Comparison of ENCODE assay signal across 9 mouse cellular contexts in genomic region chr11:79135685-79136360, GRCm38 (mm10). TPM values are rescaled to one million over a fixed set of nuclear protein-coding genes. Genes with fewer than 3 reads are reported as not detected.
DNase-seq lines count a peak whose midpoint lies in the region; ATAC-seq and TF ChIP-seq lines count a peak whose summit lies in the region.
"Had no signal": no experiment of that assay in that cellular context is flagged by ENCODE, and none has a peak within 500 bp of the region (broad histone marks: within the 10 kb centered on the region; RNA-seq: fewer than 3 reads in every experiment).

No protein-coding gene starts in this region.

- TF ChIP-seq EP300 in MEL (IDR thresholded peaks at IDR 0.05; ENCODE audit: low read depth in 1 of 2, low read length in 2 of 2): no peak

- DNase-seq in kidney, adult 11 months: no peak
- DNase-seq in MEL (ENCODE audit: low read depth, low spot score): no peak
- no peak for DNase-seq in forebrain, postnatal 0 days
- DNase-seq in limb, embryonic 14.5 days (ENCODE audit: low spot score): peak; percentile 23
- DNase-seq in cerebellum, adult 18-20 months: no peak
- no peak for DNase-seq in gastrocnemius, postnatal 36 days
- DNase-seq in spleen, adult 18-20 months: no peak

- no peaks in the 10 kb centered on the region for H3K27me3 ChIP-seq in kidney, embryonic 16.5 days (ENCODE audit: insufficient read depth, low read length)
- H3K27me3 ChIP-seq in MEL (ENCODE audit: control insufficient read depth in 1 of 2, insufficient read depth in 2 of 2, low read length in 2 of 2): no peaks in the 10 kb centered on the region
- no peaks in the 10 kb centered on the region for H3K27me3 ChIP-seq in forebrain, postnatal 0 days (ENCODE audit: insufficient read depth, low read length)
- no peaks in the 10 kb centered on the region for H3K27me3 ChIP-seq in limb, embryonic 14.5 days (ENCODE audit: control insufficient read depth, insufficient read depth, low read length)
- H3K27me3 ChIP-seq: Patski had no signal

- no peaks in the 10 kb centered on the region for H3K9me3 ChIP-seq in kidney, embryonic 16.5 days (ENCODE audit: low read length)
- H3K9me3 ChIP-seq in MEL (replicated peaks; ENCODE audit: insufficient read depth, low read length): no peaks in the 10 kb centered on the region
- no peaks in the 10 kb centered on the region for H3K9me3 ChIP-seq in forebrain, postnatal 0 days (ENCODE audit: low read length)
- no peaks in the 10 kb centered on the region for H3K9me3 ChIP-seq in limb, embryonic 14.5 days (ENCODE audit: control insufficient read depth, low read length)

- intact Hi-C loops in gastrocnemius, postnatal 36 days (cut with DNase I): no loop called here

- peaks cover 3% of the 10 kb centered on the region; the same call in 1 of the 2 replicates for H3K79me2 ChIP-seq in MEL (ENCODE audit: control insufficient read depth, insufficient read depth, low read length, poor library complexity)

- ATAC-seq in kidney, embryonic 16.5 days (ENCODE audit: low FRiP score, low TSS enrichment): no peak
- no peak for ATAC-seq in forebrain, postnatal 0 days
- no peak for ATAC-seq in limb, embryonic 14.5 days (ENCODE audit: low FRiP score, low read depth)
- ATAC-seq: Patski had no signal

- peak overlapping the region; percentile 80 for H3K27ac ChIP-seq in kidney, embryonic 16.5 days (ENCODE audit: low read length)
- H3K27ac ChIP-seq in MEL (ENCODE audit: control insufficient read depth, low read depth, low read length): no peak overlapping the region
- H3K27ac ChIP-seq in forebrain, postnatal 0 days (ENCODE audit: low read depth, low read length): peak overlapping the region; percentile 54
- H3K27ac ChIP-seq in limb, embryonic 14.5 days (replicated peaks; ENCODE audit: low read depth, low read length): 0 out of 2 replicates have a peak overlapping the region, but pooled peaks have one; percentile 3

- no peak overlapping the region for H3K9ac ChIP-seq in kidney, embryonic 16.5 days (replicated peaks; ENCODE audit: low read length)
- H3K9ac ChIP-seq in MEL (ENCODE audit: control insufficient read depth, low read depth, low read length, poor library complexity, severe bottlenecking): no peak overlapping the region
- no peak overlapping the region for H3K9ac ChIP-seq in forebrain, postnatal 0 days
- no peak overlapping the region for H3K9ac ChIP-seq in limb, embryonic 14.5 days (ENCODE audit: low read depth, low read length, severe bottlenecking)

- TF ChIP-seq RAD21 in MEL (IDR thresholded peaks at IDR 0.05; ENCODE audit: low read depth, low read length): no peak

- H3K4me2 ChIP-seq in kidney, embryonic 16.5 days (replicated peaks; ENCODE audit: low read depth, low read length): 0 out of 2 replicates have a peak overlapping the region, but pooled peaks have one; percentile 2
- H3K4me2 ChIP-seq in forebrain, postnatal 0 days (ENCODE audit: low read depth): no peak overlapping the region
- H3K4me2 ChIP-seq in limb, embryonic 14.5 days (replicated peaks; ENCODE audit: low read depth, low read length, severe bottlenecking): no peak overlapping the region

- TF ChIP-seq CTCF in MEL (IDR thresholded peaks at IDR 0.05 in 2 of 3, conservative IDR thresholded peaks at IDR 0.05 in 1 of 3; ENCODE audit: control insufficient read depth in 1 of 3, insufficient read depth in 1 of 3, low read depth in 2 of 3, low read length in 3 of 3, poor library complexity in 1 of 3, severe bottlenecking in 1 of 3): no peak
- TF ChIP-seq CTCF in forebrain, postnatal 0 days (IDR thresholded peaks at IDR 0.05; ENCODE audit: low read depth): no peak

- H3K4me1 ChIP-seq in kidney, embryonic 16.5 days (ENCODE audit: insufficient read depth, low read length): peaks cover 34% of the 10 kb centered on the region
- peaks cover 0 to 5% of the 10 kb centered on the region in 2 experiments; a peak in 2 of 4 replicates for H3K4me1 ChIP-seq in MEL (ENCODE audit: control insufficient read depth in 1 of 2, insufficient read depth in 2 of 2, low read length in 2 of 2)
- H3K4me1 ChIP-seq in forebrain, postnatal 0 days (ENCODE audit: insufficient read depth): peaks cover 6% of the 10 kb centered on the region; the same call in 1 of the 2 replicates
- peaks cover 29% of the 10 kb centered on the region for H3K4me1 ChIP-seq in limb, embryonic 14.5 days (ENCODE audit: control insufficient read depth, insufficient read depth, low read length)

- no peak for TF ChIP-seq POLR2A in MEL (IDR thresholded peaks at IDR 0.05; ENCODE audit: control insufficient read depth in 1 of 2, insufficient read depth in 1 of 2, low read depth in 1 of 2, low read length in 2 of 2, poor library complexity in 1 of 2)
- TF ChIP-seq POLR2A in limb, embryonic 14.5 days (IDR thresholded peaks at IDR 0.05; ENCODE audit: borderline replicate concordance, extremely low read depth, insufficient read depth, insufficient read length): no peak

- 39% methylated on average over 7 of the region's 7 CpGs for WGBS in kidney, embryonic 16.5 days
- 16% methylated on average over 7 of the region's 7 CpGs for WGBS in forebrain, postnatal 0 days
- 32% methylated on average over 7 of the region's 7 CpGs for WGBS in limb, embryonic 14.5 days

- H3K4me3 ChIP-seq in kidney, embryonic 16.5 days (ENCODE audit: low read length): no peak overlapping the region
- H3K4me3 ChIP-seq in MEL (ENCODE audit: control insufficient read depth in 1 of 2, insufficient read depth in 1 of 2, low read depth in 2 of 2, low read length in 2 of 2): no peak overlapping the region
- no peak overlapping the region for H3K4me3 ChIP-seq in forebrain, postnatal 0 days (ENCODE audit: low read depth, low read length)
- H3K4me3 ChIP-seq in limb, embryonic 14.5 days (replicated peaks; ENCODE audit: low read length): no peak overlapping the region

- H3K36me3 ChIP-seq in kidney, embryonic 16.5 days (ENCODE audit: insufficient read depth, low read length): no peaks in the 10 kb centered on the region
- H3K36me3 ChIP-seq in MEL (ENCODE audit: control insufficient read depth in 1 of 2, insufficient read depth in 2 of 2, low read length in 2 of 2): no peaks in the 10 kb centered on the region
- H3K36me3 ChIP-seq in forebrain, postnatal 0 days (ENCODE audit: insufficient read depth): no peaks in the 10 kb centered on the region
- H3K36me3 ChIP-seq in limb, embryonic 14.5 days (ENCODE audit: control insufficient read depth, insufficient read depth, low read length): no peaks in the 10 kb centered on the region

TF ChIP-seq in MEL, 35 proteins besides CTCF, POLR2A, EP300 and RAD21:
- peak; percentile 54; the same call in 1 of the 2 replicates for TF ChIP-seq ZNF384 (IDR thresholded peaks at IDR 0.05; ENCODE audit: low read depth, low read length)
- TF ChIP-seq MXI1 (IDR thresholded peaks at IDR 0.05; ENCODE audit: low read depth, low read length): no peak
- no peak for TF ChIP-seq HCFC1 (IDR thresholded peaks at IDR 0.05; ENCODE audit: low read depth, low read length)
- TF ChIP-seq POLR2AphosphoS5 (IDR thresholded peaks at IDR 0.05; ENCODE audit: borderline replicate concordance, low read depth, low read length): no peak
- no peak for TF ChIP-seq CHD1 (IDR thresholded peaks at IDR 0.05; ENCODE audit: low read depth, low read length)
- no peak for TF ChIP-seq SMC3 (IDR thresholded peaks at IDR 0.05; ENCODE audit: low read depth, low read length)
- TF ChIP-seq ZKSCAN1 (IDR thresholded peaks at IDR 0.05; ENCODE audit: low read depth, low read length): no peak
- TF ChIP-seq MAFK (IDR thresholded peaks at IDR 0.05; ENCODE audit: borderline replicate concordance, low read depth, low read length): no peak
TF ChIP-seq in MEL: peak in this region for 1.

RNA-seq across cellular contexts. Expression of gene Ksr1, which starts 10.4 kb away (rescaled TPM):
- 3.5 and 3.8 TPM in 2 replicates for polyA plus RNA-seq in kidney, embryonic 16.5 days (2015; fragmentation: Nextera tagmentation; extraction: Ambion mirVana)
- 9.7 and 10.5 TPM in 2 replicates for total RNA-seq in MEL (2012; rRNA removed)
- 10 to 100 TPM in 1 of 2 experiments, not detected in 1; 18.4 TPM for polyA plus RNA-seq in MEL (2012; ENCODE audit: insufficient read depth in 1 of 2, insufficient read length in 2 of 2, low read depth in 1 of 2, low replicate concordance in 2 of 2, missing spikeins in 1 of 2)
- total RNA-seq in forebrain, postnatal 0 days (2014; rRNA removed): 30.0 and 33.2 TPM in 2 replicates
- 2.0 and 2.7 TPM in 2 replicates for polyA plus RNA-seq in forebrain, postnatal 0 days (2015; fragmentation: Nextera tagmentation; extraction: Ambion mirVana)
- polyA plus RNA-seq in limb, embryonic 14.5 days (2012; rRNA removed): 24.1 and 29.3 TPM in 2 replicates
- 8.2 TPM in 2 replicates for polyA plus RNA-seq in limb, embryonic 14.5 days (2014; fragmentation: Nextera tagmentation; extraction: Ambion mirVana)
- 10 to 100 TPM; 72.2 to 74.8 TPM for total RNA-seq in gastrocnemius, postnatal 36 days (2021)
